Mouse (Mus musculus): ENCODE data around the gene Gm28036. TPM values are rescaled to one million over a fixed set of nuclear protein-coding genes. Genes with fewer than 3 reads are reported as not detected.
A peak's percentile ranks its signal among the peaks of the same experiment; 100 is the strongest.

Gene Gm28036
- 20.5 and 21.9 TPM in 2 replicates for polyA plus RNA-seq (2014; fragmentation: Nextera tagmentation; extraction: Ambion mirVana)

- Histone ChIP-seq H3K36me3 (ENCODE audit: control insufficient read depth, insufficient read depth, low read length) (peaks cover 6% of the 10 kb centered on the region), H3K4me2 (ENCODE audit: low read depth, severe bottlenecking) (no peak within 1 kb of the TSS), H3K9ac (ENCODE audit: low read length) (no peak within 1 kb of the TSS), H3K4me1 (ENCODE audit: control insufficient read depth, insufficient read depth, low read length) (no peaks in the 10 kb centered on the region), H3K4me3 (ENCODE audit: low read depth, low read length) (no peak within 1 kb of the TSS), H3K9me3 (ENCODE audit: control insufficient read depth, low read length) (no peaks in the 10 kb centered on the region), H3K27me3 (ENCODE audit: control insufficient read depth, insufficient read depth, low read length) (no peaks in the 10 kb centered on the region), H3K27ac (replicated peaks; ENCODE audit: low read depth, low read length) (no peak within 1 kb of the TSS)
- 99% methylated on average over 5 of the region's 5 CpGs for WGBS
- DNase-seq (ENCODE audit: low spot score): no peak
- ATAC-seq (ENCODE audit: insufficient number of reproducible peaks, low FRiP score, low TSS enrichment, low read depth): no peak
Observed at GRCm38 (mm10) chr2:156126992-156127391, at the start of gene Gm28036. Gm28036 (minus strand) TSS chr2:156127092.

- no peaks in the 10 kb centered on the region for H3K27me3 ChIP-seq (ENCODE audit: control insufficient read depth, insufficient read depth, low read length)
- no peak overlapping the region for H3K27ac ChIP-seq (replicated peaks; ENCODE audit: low read depth, low read length)
- H3K4me1 ChIP-seq (ENCODE audit: control insufficient read depth, insufficient read depth, low read length): no peaks in the 10 kb centered on the region
- ATAC-seq (ENCODE audit: insufficient number of reproducible peaks, low FRiP score, low TSS enrichment, low read depth) (no peak), DNase-seq (ENCODE audit: low spot score) (no peak)
- peaks cover 46% of the 10 kb centered on the region for H3K36me3 ChIP-seq (ENCODE audit: control insufficient read depth, insufficient read depth, low read length)
- H3K4me2 ChIP-seq (ENCODE audit: low read depth, severe bottlenecking): no peak overlapping the region
- H3K9ac ChIP-seq (ENCODE audit: low read length): no peak overlapping the region
- 98% methylated on average over 5 of the region's 5 CpGs for WGBS
- H3K9me3 ChIP-seq (ENCODE audit: control insufficient read depth, low read length): no peaks in the 10 kb centered on the region
- H3K4me3 ChIP-seq (ENCODE audit: low read depth, low read length): no peak overlapping the region
Observed at GRCm38 (mm10) chr2:156166557-156166956, 39.7 kb upstream of the Gm28036 start.

GRCm38 (mm10) chr2:156165478-156165877 is 38.6 kb upstream of the Gm28036 start:
- no peaks in the 10 kb centered on the region for H3K9me3 ChIP-seq (ENCODE audit: control insufficient read depth, low read length)
- peaks cover 49% of the 10 kb centered on the region for H3K36me3 ChIP-seq (ENCODE audit: control insufficient read depth, insufficient read depth, low read length)
- no peak overlapping the region for H3K27ac ChIP-seq (replicated peaks; ENCODE audit: low read depth, low read length)
- no peak overlapping the region for H3K4me2 ChIP-seq (ENCODE audit: low read depth, severe bottlenecking)
- no peak for ATAC-seq (ENCODE audit: insufficient number of reproducible peaks, low FRiP score, low TSS enrichment, low read depth)
- no peak overlapping the region for H3K4me3 ChIP-seq (ENCODE audit: low read depth, low read length)
- DNase-seq (ENCODE audit: low spot score): no peak
- H3K9ac ChIP-seq (ENCODE audit: low read length): no peak overlapping the region
- WGBS: 98% methylated on average over 1 of the region's 1 CpGs
- no peaks in the 10 kb centered on the region for H3K27me3 ChIP-seq (ENCODE audit: control insufficient read depth, insufficient read depth, low read length)
- no peaks in the 10 kb centered on the region for H3K4me1 ChIP-seq (ENCODE audit: control insufficient read depth, insufficient read depth, low read length)

- no peaks in the 10 kb centered on the region for H3K27me3 ChIP-seq (ENCODE audit: control insufficient read depth, insufficient read depth, low read length)
Observed at GRCm38 (mm10) chr2:156151538-156151937, 24.6 kb upstream of the Gm28036 start.

GRCm38 (mm10) chr2:156147316-156147915 is 20.5 kb upstream of the Gm28036 start:
- no peaks in the 10 kb centered on the region for H3K9me3 ChIP-seq (ENCODE audit: control insufficient read depth, low read length)

More at GRCm38 (mm10) chr2:156151538-156151937, 24.6 kb upstream of the Gm28036 start:
- no peak for ATAC-seq (ENCODE audit: insufficient number of reproducible peaks, low FRiP score, low TSS enrichment, low read depth)
- Histone ChIP-seq H3K27ac (replicated peaks; ENCODE audit: low read depth, low read length) (no peak overlapping the region), H3K36me3 (ENCODE audit: control insufficient read depth, insufficient read depth, low read length) (peaks cover 25% of the 10 kb centered on the region), H3K4me2 (ENCODE audit: low read depth, severe bottlenecking) (no peak overlapping the region), H3K9ac (ENCODE audit: low read length) (no peak overlapping the region), H3K4me1 (ENCODE audit: control insufficient read depth, insufficient read depth, low read length) (no peaks in the 10 kb centered on the region), H3K9me3 (ENCODE audit: control insufficient read depth, low read length) (no peaks in the 10 kb centered on the region), H3K4me3 (ENCODE audit: low read depth, low read length) (no peak overlapping the region)
- DNase-seq (ENCODE audit: low spot score): no peak

GRCm38 (mm10) chr2:156146272-156146989 is 19.5 kb upstream of the Gm28036 start:
- ATAC-seq (ENCODE audit: insufficient number of reproducible peaks, low FRiP score, low TSS enrichment, low read depth) (no peak), DNase-seq (ENCODE audit: low spot score) (no peak)
- no peak overlapping the region for H3K27ac ChIP-seq (replicated peaks; ENCODE audit: low read depth, low read length)
- no peaks in the 10 kb centered on the region for H3K27me3 ChIP-seq (ENCODE audit: control insufficient read depth, insufficient read depth, low read length)
- WGBS: 75% methylated on average over 5 of the region's 5 CpGs
- H3K4me1 ChIP-seq (ENCODE audit: control insufficient read depth, insufficient read depth, low read length): no peaks in the 10 kb centered on the region
- no peak overlapping the region for H3K4me2 ChIP-seq (ENCODE audit: low read depth, severe bottlenecking)
- no peaks in the 10 kb centered on the region for H3K9me3 ChIP-seq (ENCODE audit: control insufficient read depth, low read length)
- H3K4me3 ChIP-seq (ENCODE audit: low read depth, low read length): no peak overlapping the region
- peaks cover 15% of the 10 kb centered on the region for H3K36me3 ChIP-seq (ENCODE audit: control insufficient read depth, insufficient read depth, low read length)
- H3K9ac ChIP-seq (ENCODE audit: low read length): no peak overlapping the region

More at GRCm38 (mm10) chr2:156147316-156147915, 20.5 kb upstream of the Gm28036 start:
- H3K4me3 ChIP-seq (ENCODE audit: low read depth, low read length): no peak overlapping the region
- no peak overlapping the region for H3K4me2 ChIP-seq (ENCODE audit: low read depth, severe bottlenecking)
- DNase-seq (ENCODE audit: low spot score) (no peak), ATAC-seq (ENCODE audit: insufficient number of reproducible peaks, low FRiP score, low TSS enrichment, low read depth) (no peak)
- H3K27ac ChIP-seq (replicated peaks; ENCODE audit: low read depth, low read length): no peak overlapping the region
- no peaks in the 10 kb centered on the region for H3K27me3 ChIP-seq (ENCODE audit: control insufficient read depth, insufficient read depth, low read length)
- H3K4me1 ChIP-seq (ENCODE audit: control insufficient read depth, insufficient read depth, low read length): no peaks in the 10 kb centered on the region
- WGBS: 95% methylated on average over 3 of the region's 3 CpGs
- peaks cover 15% of the 10 kb centered on the region for H3K36me3 ChIP-seq (ENCODE audit: control insufficient read depth, insufficient read depth, low read length)
- no peak overlapping the region for H3K9ac ChIP-seq (ENCODE audit: low read length)

GRCm38 (mm10) chr2:156145486-156146130 is 18.7 kb upstream of the Gm28036 start:
- no peak overlapping the region for H3K4me3 ChIP-seq (ENCODE audit: low read depth, low read length)
- ATAC-seq (ENCODE audit: insufficient number of reproducible peaks, low FRiP score, low TSS enrichment, low read depth): no peak
- peaks cover 11% of the 10 kb centered on the region for H3K36me3 ChIP-seq (ENCODE audit: control insufficient read depth, insufficient read depth, low read length)
- 63% methylated on average over 11 of the region's 11 CpGs for WGBS
- H3K4me1 ChIP-seq (ENCODE audit: control insufficient read depth, insufficient read depth, low read length): no peaks in the 10 kb centered on the region
- no peak for DNase-seq (ENCODE audit: low spot score)
- H3K27ac ChIP-seq (replicated peaks; ENCODE audit: low read depth, low read length): no peak overlapping the region
- H3K9me3 ChIP-seq (ENCODE audit: control insufficient read depth, low read length): no peaks in the 10 kb centered on the region
- no peak overlapping the region; the same call in 1 of the 2 replicates for H3K4me2 ChIP-seq (ENCODE audit: low read depth, severe bottlenecking)
- no peaks in the 10 kb centered on the region for H3K27me3 ChIP-seq (ENCODE audit: control insufficient read depth, insufficient read depth, low read length)
- H3K9ac ChIP-seq (ENCODE audit: low read length): no peak overlapping the region

GRCm38 (mm10) chr2:156143953-156144724 is 17.2 kb upstream of the Gm28036 start, which contains the start of the genes Romo1 and Nfs1:
Romo1 (plus strand) TSS chr2:156144039.
Nfs1 (minus strand) TSS chr2:156144186.
- H3K4me1 ChIP-seq (ENCODE audit: control insufficient read depth, insufficient read depth, low read length): no peaks in the 10 kb centered on the region
- H3K4me3 ChIP-seq (ENCODE audit: low read depth, low read length): peak within 1 kb of the TSS; percentile 86
- peak within 1 kb of the TSS; percentile 55 for H3K4me2 ChIP-seq (ENCODE audit: low read depth, severe bottlenecking)
- no peaks in the 10 kb centered on the region for H3K27me3 ChIP-seq (ENCODE audit: control insufficient read depth, insufficient read depth, low read length)
- peak within 1 kb of the TSS; percentile 93 for H3K9ac ChIP-seq (ENCODE audit: low read length)
- H3K36me3 ChIP-seq (ENCODE audit: control insufficient read depth, insufficient read depth, low read length): peaks cover 6% of the 10 kb centered on the region
- ATAC-seq (ENCODE audit: insufficient number of reproducible peaks, low FRiP score, low TSS enrichment, low read depth) (peak; percentile 97), DNase-seq (ENCODE audit: low spot score) (peak; percentile 98)
- no peaks in the 10 kb centered on the region for H3K9me3 ChIP-seq (ENCODE audit: control insufficient read depth, low read length)
- peak within 1 kb of the TSS; percentile 90 for H3K27ac ChIP-seq (replicated peaks; ENCODE audit: low read depth, low read length)
- WGBS: under 1% methylated on average over 70 of the region's 70 CpGs
